Mouse (Mus musculus) mesoderm, embryonic 11.5 days (tissue): ENCODE measurements at regions not wholly inside any gene's neighbourhood (a gene's known extent, or its start where the extent isn't known, plus 50 kb on each side); places are given as distances from the start of the nearest gene placed in this dataset.
A peak's percentile ranks its signal among the peaks of the same experiment; 100 is the strongest.

Source experiments
- DNase-seq: peaks from one replicate; pipeline ENCODE4 v3.0.0-alpha.2; 2012; ENCODE audit warnings: low read depth, low spot score

GRCm38 (mm10) chr8:88972993-88973690, 70.8 kb downstream of the Sall1 start:
- DNase-seq = no peak

- no peak for DNase-seq
Measured at GRCm38 (mm10) chr8:88958843-88959242, 85.1 kb downstream of the Sall1 start.

GRCm38 (mm10) chr8:88953178-88953577, 90.8 kb downstream of the Sall1 start:
- DNase-seq = no peak

GRCm38 (mm10) chr8:88951829-88952155, 92.2 kb downstream of the Sall1 start:
- no peak for DNase-seq

- DNase-seq = no peak
Measured at GRCm38 (mm10) chr8:88951145-88951828, 92.7 kb downstream of the Sall1 start.

GRCm38 (mm10) chr8:88949975-88950374, 94.0 kb downstream of the Sall1 start:
- no peak for DNase-seq

GRCm38 (mm10) chr8:88948981-88949380, 95.0 kb downstream of the Sall1 start:
- DNase-seq = no peak

- DNase-seq = no peak
Measured at GRCm38 (mm10) chr8:88948328-88948727, 95.6 kb downstream of the Sall1 start.

GRCm38 (mm10) chr8:88947384-88947783, 96.6 kb downstream of the Sall1 start:
- no peak for DNase-seq

- DNase-seq = no peak
Measured at GRCm38 (mm10) chr8:88945656-88946055, 98.3 kb downstream of the Sall1 start.

- DNase-seq = no peak
Measured at GRCm38 (mm10) chr8:88944038-88944437, 99.9 kb downstream of the Sall1 start.

- peak; percentile 48 for DNase-seq
Measured at GRCm38 (mm10) chr8:88939071-88939746, 104.8 kb downstream of the Sall1 start.

- no peak for DNase-seq
Measured at GRCm38 (mm10) chr8:88934708-88935107, 109.3 kb downstream of the Sall1 start.

GRCm38 (mm10) chr8:88931050-88931449, 112.9 kb downstream of the Sall1 start:
- no peak for DNase-seq

GRCm38 (mm10) chr8:88930370-88930769, 113.6 kb downstream of the Sall1 start:
- no peak for DNase-seq

GRCm38 (mm10) chr8:88928675-88929377, 115.1 kb downstream of the Sall1 start:
- DNase-seq = no peak

GRCm38 (mm10) chr8:88922840-88923239, 121.1 kb downstream of the Sall1 start:
- no peak for DNase-seq

- DNase-seq = no peak
Measured at GRCm38 (mm10) chr8:88921967-88922366, 122.0 kb downstream of the Sall1 start.

- no peak for DNase-seq
Measured at GRCm38 (mm10) chr8:88919282-88919681, 124.7 kb downstream of the Sall1 start.

- DNase-seq = no peak
Measured at GRCm38 (mm10) chr8:88916064-88916463, 127.9 kb downstream of the Sall1 start.

GRCm38 (mm10) chr8:88914657-88915056, 129.3 kb downstream of the Sall1 start:
- no peak for DNase-seq

GRCm38 (mm10) chr8:88914190-88914589, 129.8 kb downstream of the Sall1 start:
- DNase-seq = no peak
